Mouse (Mus musculus): ENCODE measurements around the gene Gm5901. TPM values are rescaled to one million over a fixed set of nuclear protein-coding genes. Genes with fewer than 3 reads are reported as not detected.

The Gm5901 gene
- total RNA-seq, 2 experiments from 2014 or later, result not detected

- DNase-seq, result no peak
These were observed 29.4 kb downstream of the Gm5901 start, which contains the start of gene Cnga4 for GRCm38 (mm10) chr7:105404268-105404667. Gene Cnga4 (plus strand): TSS chr7:105404568.

GRCm38 (mm10) chr7:105406322-105406721 lies 31.5 kb downstream of the Gm5901 start:
- no peak for DNase-seq

GRCm38 (mm10) chr7:105411874-105412632 lies 37.2 kb downstream of the Gm5901 start:
- DNase-seq, result peak; percentile 59 to 90

GRCm38 (mm10) chr7:105414385-105414784 lies 39.5 kb downstream of the Gm5901 start:
- DNase-seq, result no peak

- no peak for DNase-seq
These were observed 41.7 kb downstream of the Gm5901 start for GRCm38 (mm10) chr7:105416529-105416928.

- no peak for DNase-seq
These were observed 43.3 kb downstream of the Gm5901 start for GRCm38 (mm10) chr7:105418106-105418505.

GRCm38 (mm10) chr7:105420903-105421302 lies 46.1 kb downstream of the Gm5901 start:
- no peak for DNase-seq

GRCm38 (mm10) chr7:105424368-105424767 lies 49.5 kb downstream of the Gm5901 start:
- no peak for DNase-seq

GRCm38 (mm10) chr7:105425424-105426043 lies 50.7 kb downstream of the Gm5901 start, which contains the start of gene Cckbr:
Gene Cckbr (plus strand): TSS chr7:105425731.
- no peak for DNase-seq

- DNase-seq, result no peak
These were observed 51.2 kb downstream of the Gm5901 start for GRCm38 (mm10) chr7:105426051-105426450.

Other genes starting within 250 kb of the Gm5901 start
- not detected for gene Olfr683, start 228.0 kb upstream of the Gm5901 start, total RNA-seq (2021)
- gene Olfr684, start 211.4 kb upstream of the Gm5901 start, total RNA-seq (2021), result not detected
- gene Olfr685, start 189.0 kb upstream of the Gm5901 start, total RNA-seq (2021), result not detected
- not detected for gene Olfr686, start 167.6 kb upstream of the Gm5901 start, total RNA-seq (2021)
- gene Olfr688, start 86.9 kb upstream of the Gm5901 start, total RNA-seq (2021), result not detected
- gene Olfr689, start 63.9 kb upstream of the Gm5901 start, total RNA-seq (2021), result not detected
- not detected for gene Olfr690, start 40.9 kb upstream of the Gm5901 start, total RNA-seq (2021)
- gene Olfr691, start 32.8 kb upstream of the Gm5901 start, total RNA-seq (2021), result not detected
- gene Olfr692, start 6.8 kb upstream of the Gm5901 start, total RNA-seq (2021), result not detected
- 10 to 100 TPM; 15.5 to 16.1 TPM for gene Fam160a2, start 25.0 kb downstream of the Gm5901 start, total RNA-seq (2021)
- not detected for gene Cnga4, start 29.5 kb downstream of the Gm5901 start, total RNA-seq (2021)
- not detected for gene Cckbr, start 50.7 kb downstream of the Gm5901 start, total RNA-seq (2021)
- 10 to 100 TPM; 20.0 to 20.7 TPM for gene Cavin3, start 107.3 kb downstream of the Gm5901 start, total RNA-seq (2021)
- 100 to 1,000 TPM; 170 to 189 TPM for gene Smpd1, start 179.3 kb downstream of the Gm5901 start, total RNA-seq (2021)
- gene Apbb1, start 206.6 kb downstream of the Gm5901 start, total RNA-seq (2021), result 100 to 1,000 TPM; 119 to 124 TPM
- not detected for gene Hpx, start 225.1 kb downstream of the Gm5901 start, total RNA-seq (2021)

Data from heart, adult 18-20 months (tissue).